Mouse (Mus musculus) lung, postnatal 0 days (tissue): ENCODE results near the gene Chmp4b. TPM values are rescaled to one million over a fixed set of nuclear protein-coding genes. Genes with fewer than 3 reads are reported as not detected.
A peak's percentile ranks its signal among the peaks of the same experiment; 100 is the strongest.

Experiments
- ATAC-seq: fragments of 200-750 bp; cut with Nextera tagmentation; 2 replicates; pipeline ENCODE4 v1.8.0; 2017; ENCODE audit warnings: moderate library complexity
- DNase-seq: peaks from one replicate; pipeline ENCODE4 v3.0.0-alpha.2; 2016; ENCODE audit warnings: low spot score
- H3K27ac ChIP-seq: fragments of 300-500 bp; sonication (generic); 2 replicates; pipeline ENCODE4 v1.5.1; 2014; ENCODE audit warnings: antibody characterized with exemption, mild to moderate bottlenecking, low read length, mixed read lengths
- H3K27me3 ChIP-seq: fragments of 300-500 bp; sonication (generic); replicated peaks from 2 replicates; pipeline ENCODE4 v1.6.1; 2014; ENCODE audit warnings: low read length, mixed read lengths; ENCODE audit not compliant: insufficient read depth
- H3K36me3 ChIP-seq: fragments of 300-500 bp; sonication (generic); 2 replicates; pipeline ENCODE4 v1.6.1; 2014; ENCODE audit warnings: low read length, mixed read lengths; ENCODE audit not compliant: insufficient read depth
- H3K4me1 ChIP-seq: fragments of 300-500 bp; sonication (generic); 2 replicates; pipeline ENCODE4 v1.6.1; 2014; ENCODE audit warnings: antibody characterized with exemption, low read depth, low read length, mixed read lengths; ENCODE audit not compliant: insufficient read depth
- H3K4me2 ChIP-seq: fragments of 300-500 bp; sonication (generic); replicated peaks from 2 replicates; pipeline ENCODE4 v1.6.1; 2014; ENCODE audit warnings: low read depth, mild to moderate bottlenecking, low read length, moderate library complexity, mixed read lengths
- H3K4me3 ChIP-seq: fragments of 300-500 bp; sonication (generic); 2 replicates; pipeline ENCODE4 v1.5.1; 2014; ENCODE audit warnings: low read depth, low read length
- H3K9ac ChIP-seq: fragments of 300-500 bp; sonication (generic); replicated peaks from 2 replicates; pipeline ENCODE4 v1.6.1; 2014; ENCODE audit warnings: low read depth, mild to moderate bottlenecking
- H3K9me3 ChIP-seq: fragments of 300-500 bp; sonication (generic); 2 replicates; pipeline ENCODE4 v1.6.1; 2016; ENCODE audit warnings: low read length, mixed read lengths
- CTCF ChIP-seq: IDR thresholded peaks from 2 replicates; pipeline ENCODE4 v1.5.1; 2016; ENCODE audit warnings: antibody characterized with exemption, mild to moderate bottlenecking
- EP300 ChIP-seq: IDR thresholded peaks from 2 replicates; pipeline ENCODE4 v1.6.1; 2016; ENCODE audit warnings: antibody characterized with exemption, mild to moderate bottlenecking, control low read depth
- WGBS: fragments of 180-500 bp; shearing (Covaris S2); extraction: QIAGEN DNeasy Blood & Tissue Kit; methylation state at CpG from one replicate; pipeline ENCODE4 v1.1.7; 2014; 5-methylcytosine and 5-hydroxymethylcytosine counted together
- polyA plus RNA-seq: library from polyadenylated mRNA; unstranded; fragments of >200 nt; fragmentation: Nextera tagmentation; extraction: Ambion mirVana; gene quantifications from 2 replicates; pipeline ENCODE4 v1.2.1, GENCODE M21; 2015

The Chmp4b gene
- polyA plus RNA-seq, 1 experiment from 2014 or later: 33.7 TPM

- H3K4me1 ChIP-seq: no peaks in the 10 kb centered on the region
- no peak overlapping the region for H3K4me3 ChIP-seq
- no peak overlapping the region for H3K9ac ChIP-seq
- peak; percentile 71 for ATAC-seq
- peak; percentile 56 for DNase-seq
- TF ChIP-seq CTCF (no peak), EP300 (no peak)
- no peaks in the 10 kb centered on the region for H3K9me3 ChIP-seq
- H3K36me3 ChIP-seq: no peaks in the 10 kb centered on the region
- H3K27me3 ChIP-seq: no peaks in the 10 kb centered on the region
- H3K4me2 ChIP-seq: no peak overlapping the region
- no peak overlapping the region for H3K27ac ChIP-seq
Observed at GRCm38 (mm10) chr2:154717081-154717480, 65.6 kb downstream of the Chmp4b start.

- DNase-seq: no peak
- Histone ChIP-seq H3K9me3 (no peaks in the 10 kb centered on the region), H3K27ac (no peak overlapping the region), H3K4me3 (no peak overlapping the region), H3K4me2 (no peak overlapping the region), H3K36me3 (no peaks in the 10 kb centered on the region), H3K9ac (no peak overlapping the region), H3K4me1 (no peaks in the 10 kb centered on the region), H3K27me3 (no peaks in the 10 kb centered on the region)
- no peak for TF ChIP-seq EP300
- ATAC-seq: no peak
- 83% methylated on average over 12 of the region's 12 CpGs for WGBS
Observed at GRCm38 (mm10) chr2:154718855-154719556, 67.5 kb downstream of the Chmp4b start.

DNA sequence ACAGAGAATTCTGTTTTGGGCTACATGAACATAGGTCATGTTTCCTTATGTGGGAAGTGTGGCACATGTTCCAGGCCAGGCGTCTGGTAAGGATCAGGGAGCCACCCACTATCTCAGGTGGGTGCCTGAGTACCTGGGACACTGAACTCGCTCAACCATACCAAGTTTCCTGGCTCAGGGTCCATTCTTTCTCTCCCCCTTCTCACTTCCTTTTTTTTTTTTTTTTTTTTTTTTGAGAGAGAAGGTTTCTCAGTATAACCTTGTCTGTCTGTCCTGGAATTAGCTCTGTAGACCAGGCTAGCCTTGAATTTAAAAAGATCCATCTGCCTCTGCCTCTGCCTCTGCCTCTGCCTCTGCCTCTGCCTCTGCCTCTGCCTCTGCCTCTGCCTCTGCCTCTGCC is 68.8 kb downstream of the Chmp4b start:
- H3K27me3 ChIP-seq: no peaks in the 10 kb centered on the region
- no peaks in the 10 kb centered on the region for H3K36me3 ChIP-seq
- ATAC-seq: no peak
- no peaks in the 10 kb centered on the region for H3K4me1 ChIP-seq
- H3K27ac ChIP-seq: no peak overlapping the region
- TF ChIP-seq CTCF (no peak), EP300 (no peak)
- H3K9me3 ChIP-seq: no peaks in the 10 kb centered on the region
- no peak overlapping the region for H3K4me2 ChIP-seq
- H3K4me3 ChIP-seq: no peak overlapping the region
- no peak overlapping the region for H3K9ac ChIP-seq
- 87% methylated on average over 2 of the region's 2 CpGs for WGBS
- DNase-seq: no peak

DNA sequence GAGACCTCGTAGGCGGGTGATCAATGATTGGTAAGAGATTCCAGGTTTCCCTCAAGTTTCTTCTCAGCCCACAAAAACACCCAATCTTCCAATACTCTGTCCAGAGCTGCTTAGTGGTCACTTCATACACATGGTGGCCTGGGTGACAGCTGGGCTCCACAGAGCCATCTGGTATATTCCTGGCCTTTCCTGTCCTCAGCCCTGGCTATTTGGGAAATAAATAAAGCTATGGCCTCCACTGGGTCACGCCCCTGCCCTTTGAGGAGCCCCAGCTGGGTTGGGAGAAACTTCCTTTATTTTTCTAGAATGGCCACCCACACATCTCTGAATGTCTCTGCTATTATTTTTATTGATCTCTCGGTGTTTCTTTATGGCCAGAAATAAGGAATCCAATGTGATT is 72.0 kb downstream of the Chmp4b start:
- Histone ChIP-seq H3K4me3 (no peak overlapping the region), H3K9ac (no peak overlapping the region), H3K4me2 (no peak overlapping the region), H3K4me1 (peaks cover 3% of the 10 kb centered on the region; the same call in 1 of the 2 replicates), H3K27me3 (no peaks in the 10 kb centered on the region), H3K36me3 (no peaks in the 10 kb centered on the region), H3K9me3 (no peaks in the 10 kb centered on the region), H3K27ac (no peak overlapping the region)
- ATAC-seq (no peak), DNase-seq (no peak)
- TF ChIP-seq CTCF: no peak
- no peak for TF ChIP-seq EP300
- WGBS: 81% methylated on average over 4 of the region's 4 CpGs

GRCm38 (mm10) chr2:154729737-154730136 is 78.2 kb downstream of the Chmp4b start:
- peaks cover 6% of the 10 kb centered on the region; the same call in 1 of the 2 replicates for H3K4me1 ChIP-seq
- ATAC-seq (no peak), DNase-seq (no peak)
- H3K27ac ChIP-seq: no peak overlapping the region
- WGBS: 45% methylated on average over 3 of the region's 3 CpGs
- no peak for TF ChIP-seq EP300
- no peak for TF ChIP-seq CTCF
- H3K9ac ChIP-seq: no peak overlapping the region
- H3K36me3 ChIP-seq: no peaks in the 10 kb centered on the region
- no peaks in the 10 kb centered on the region for H3K27me3 ChIP-seq
- no peaks in the 10 kb centered on the region for H3K9me3 ChIP-seq
- no peak overlapping the region for H3K4me2 ChIP-seq
- no peak overlapping the region for H3K4me3 ChIP-seq

DNA sequence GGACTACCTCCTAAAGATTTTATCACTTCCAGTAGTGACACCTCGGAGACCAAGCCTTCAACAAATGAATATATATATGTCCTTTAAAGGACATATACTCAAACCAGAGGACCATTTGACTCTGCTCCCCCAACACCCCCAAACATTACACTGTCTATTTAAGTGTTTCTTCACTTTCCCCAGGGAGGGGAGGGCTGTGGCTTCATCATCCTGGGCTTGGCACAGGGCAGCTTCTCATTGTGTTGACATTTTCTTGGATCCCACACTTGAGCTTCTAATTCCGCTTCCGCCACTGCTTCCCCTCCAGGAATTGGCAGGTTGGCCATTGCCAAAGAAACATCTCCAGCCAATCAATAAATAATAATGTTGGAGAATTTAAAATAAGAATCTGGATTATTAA is 79.3 kb downstream of the Chmp4b start:
- H3K27ac ChIP-seq: no peak overlapping the region
- TF ChIP-seq EP300: 0 out of 2 replicates have a peak, but pooled peaks have one; percentile 39
- TF ChIP-seq CTCF: no peak
- H3K36me3 ChIP-seq: no peaks in the 10 kb centered on the region
- DNase-seq (peak; percentile 84), ATAC-seq (peak; percentile 81)
- no peak overlapping the region for H3K9ac ChIP-seq
- H3K9me3 ChIP-seq: no peaks in the 10 kb centered on the region
- H3K4me2 ChIP-seq: no peak overlapping the region
- H3K4me3 ChIP-seq: no peak overlapping the region
- peaks cover 6% of the 10 kb centered on the region; the same call in 1 of the 2 replicates for H3K4me1 ChIP-seq
- WGBS: 31% methylated on average over 3 of the region's 3 CpGs
- no peaks in the 10 kb centered on the region for H3K27me3 ChIP-seq
